Mouse (Mus musculus): ENCODE data around the gene Tnfsf10.

DNA sequence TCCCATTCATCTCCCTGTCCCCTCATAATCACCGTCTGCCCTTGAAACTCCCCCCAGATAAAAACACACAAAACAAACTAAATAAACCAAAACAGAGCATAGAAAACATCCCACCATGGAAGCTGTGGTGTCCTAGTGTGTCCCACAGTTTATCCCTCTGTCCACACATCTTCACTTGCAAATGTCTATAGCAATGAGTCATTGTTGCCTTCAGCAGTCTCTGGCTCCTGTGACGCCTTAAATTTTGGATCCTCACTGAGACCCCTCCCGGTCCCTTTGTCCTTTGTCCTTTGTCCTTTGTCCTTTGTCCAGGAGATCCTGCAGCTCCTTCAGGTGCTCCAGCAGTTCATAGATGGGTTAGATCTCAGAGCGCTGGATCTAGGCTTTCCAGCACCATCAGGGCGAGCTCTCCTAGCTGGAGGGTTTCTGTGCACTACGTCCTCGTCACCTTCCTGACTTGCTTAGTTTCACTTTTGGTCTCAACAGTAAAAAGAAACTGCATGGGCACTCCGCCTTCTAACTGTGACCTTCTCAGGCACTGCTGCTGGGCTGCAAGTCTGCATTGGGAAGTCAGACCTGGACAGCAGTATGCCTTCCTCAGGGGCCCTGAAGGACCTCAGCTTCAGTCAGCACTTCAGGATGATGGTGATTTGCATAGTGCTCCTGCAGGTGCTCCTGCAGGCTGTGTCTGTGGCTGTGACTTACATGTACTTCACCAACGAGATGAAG, at the start of gene Tnfsf10:
- no peak for TF ChIP-seq EP300 (IDR thresholded peaks at IDR 0.05; ENCODE audit: low read depth)
- TF ChIP-seq CTCF (IDR thresholded peaks at IDR 0.05; ENCODE audit: low read depth) = no peak
